Mouse (Mus musculus) G1E-ER4 (cell line): Measurements from ENCODE around the gene Kcnj14. TPM values are rescaled to one million over a fixed set of nuclear protein-coding genes. Genes with fewer than 3 reads are reported as not detected.

Source experiments
- GATA1 ChIP-seq: IDR thresholded peaks from one replicate; pipeline ENCODE4 v1.8.0; 2012; ENCODE audit warnings: low read length, inconsistent platforms
- polyA plus RNA-seq: library from polyadenylated mRNA; stranded (reverse); fragments of >175 nt; gene quantifications from 2 replicates; pipeline ENCODE4 v1.2.3, GENCODE M21; 2012

The Kcnj14 gene
- polyA plus RNA-seq, 1 experiment, result 1.1 TPM

GRCm38 (mm10) chr7:45790721-45791120, 33.9 kb downstream of the Kcnj14 start:
- TF ChIP-seq GATA1, result no peak

DNA sequence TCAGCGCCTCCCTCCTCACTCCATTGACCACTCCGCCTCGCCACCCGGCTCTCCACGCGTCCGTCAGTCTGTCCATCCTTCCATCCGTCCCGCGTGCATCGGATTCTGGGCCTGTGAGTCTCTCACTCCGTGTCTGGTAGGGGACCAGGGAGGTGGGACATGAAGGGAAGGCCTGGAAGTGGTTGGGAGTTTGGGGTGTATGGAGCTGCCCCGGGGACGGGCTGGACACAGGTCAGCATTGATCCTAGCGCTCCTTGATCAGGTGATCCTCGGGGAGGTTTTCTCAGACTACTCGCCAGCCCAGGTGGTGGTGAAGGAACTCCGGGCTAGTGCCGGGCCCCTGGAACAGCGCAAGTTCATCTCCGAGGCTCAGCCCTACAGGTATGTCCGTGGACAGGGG, 36.9 kb downstream of the Kcnj14 start:
- TF ChIP-seq GATA1, result no peak

DNA sequence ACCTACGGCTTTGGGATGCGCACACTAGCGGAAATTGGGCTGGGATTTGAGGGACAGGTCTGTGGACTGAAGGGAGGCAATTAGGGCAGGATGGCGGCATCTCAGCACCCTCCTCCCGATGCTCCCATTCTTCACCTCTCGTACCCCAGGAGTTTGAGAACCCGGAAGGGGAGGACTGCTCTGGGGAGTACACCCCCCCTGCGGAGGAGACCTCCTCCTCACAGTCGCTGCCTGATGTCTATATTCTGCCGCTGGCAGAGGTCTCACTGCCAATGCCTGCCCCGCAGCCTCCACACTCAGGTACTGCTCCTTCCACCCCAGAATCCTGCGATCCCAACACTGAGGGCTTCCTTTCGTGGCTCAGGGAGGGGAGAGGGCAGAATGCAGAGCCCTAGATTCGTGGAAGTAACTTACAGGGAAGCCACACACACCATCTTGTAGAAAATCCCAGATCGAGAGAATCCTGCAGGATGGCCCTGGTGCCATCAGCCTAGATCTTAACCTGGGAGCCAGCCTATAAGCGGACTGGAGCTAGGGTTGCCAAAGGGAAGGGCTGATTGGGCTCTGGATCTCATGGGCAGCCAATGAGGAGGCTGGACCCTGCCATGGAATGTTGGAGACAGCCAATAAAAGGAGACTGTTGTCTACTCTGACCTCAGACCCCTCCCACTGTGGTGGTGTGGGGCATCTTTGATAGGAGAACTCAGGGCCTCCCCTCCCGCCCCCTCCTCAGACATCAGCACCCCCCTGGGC, 37.7 kb downstream of the Kcnj14 start:
- no peak for TF ChIP-seq GATA1

DNA sequence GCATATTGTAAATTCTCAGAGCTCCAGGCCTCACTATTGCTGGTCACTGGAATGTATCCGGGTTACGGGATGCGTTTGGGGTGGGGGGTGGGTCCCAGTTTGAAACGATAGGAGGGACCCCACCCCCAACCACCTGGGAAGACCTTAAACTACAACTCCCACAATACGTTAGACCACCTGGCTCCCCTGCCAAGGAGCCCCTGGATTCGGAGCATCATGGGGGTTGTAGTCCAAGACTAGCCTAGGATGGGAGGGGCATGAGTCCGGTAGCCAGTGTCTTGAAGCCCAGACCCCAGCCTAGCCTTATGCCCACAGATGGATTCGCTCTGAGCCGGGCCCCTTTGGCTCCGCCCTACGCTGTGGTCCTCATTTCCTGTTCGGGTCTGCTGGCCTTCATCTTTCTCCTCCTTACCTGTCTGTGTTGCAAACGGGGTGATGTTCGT, 38.4 kb downstream of the Kcnj14 start:
- no peak for TF ChIP-seq GATA1

DNA sequence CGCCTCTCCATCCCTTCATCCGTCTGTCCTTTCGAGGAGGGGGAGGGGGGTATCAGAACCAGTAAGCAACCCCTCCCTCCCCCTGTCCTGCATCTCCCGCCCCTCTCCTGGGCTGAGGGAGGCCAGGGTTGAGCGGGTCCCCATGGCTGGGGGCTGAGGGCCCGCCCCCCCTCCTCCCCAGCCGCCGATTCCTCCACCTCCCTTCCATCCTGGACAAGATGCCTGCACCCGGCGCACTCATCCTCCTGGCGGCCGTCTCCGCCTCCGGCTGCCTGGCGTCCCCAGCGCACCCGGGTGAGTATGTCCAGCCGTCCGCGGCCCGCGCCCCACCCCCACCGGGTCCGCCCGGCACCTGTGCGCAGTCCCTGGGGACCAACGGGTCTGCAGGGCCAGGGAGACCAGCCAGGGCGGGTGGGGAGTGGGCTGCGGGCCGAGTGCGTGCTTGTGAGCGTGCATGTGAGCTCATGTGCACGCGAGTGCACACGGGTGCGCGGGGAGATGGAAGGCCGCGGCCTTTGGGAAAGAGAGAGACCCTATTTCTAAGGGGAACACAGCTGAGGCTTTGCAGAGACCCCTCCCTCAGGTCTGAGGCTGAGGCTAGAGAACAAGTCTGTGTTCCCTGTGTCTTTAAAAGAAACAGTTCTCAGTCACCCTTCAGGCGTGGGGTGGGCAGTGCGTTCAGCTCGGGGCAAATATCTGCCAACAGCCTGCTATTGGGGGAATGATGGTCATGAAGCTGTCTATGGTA, 39.0 kb downstream of the Kcnj14 start:
- TF ChIP-seq GATA1, result no peak

DNA sequence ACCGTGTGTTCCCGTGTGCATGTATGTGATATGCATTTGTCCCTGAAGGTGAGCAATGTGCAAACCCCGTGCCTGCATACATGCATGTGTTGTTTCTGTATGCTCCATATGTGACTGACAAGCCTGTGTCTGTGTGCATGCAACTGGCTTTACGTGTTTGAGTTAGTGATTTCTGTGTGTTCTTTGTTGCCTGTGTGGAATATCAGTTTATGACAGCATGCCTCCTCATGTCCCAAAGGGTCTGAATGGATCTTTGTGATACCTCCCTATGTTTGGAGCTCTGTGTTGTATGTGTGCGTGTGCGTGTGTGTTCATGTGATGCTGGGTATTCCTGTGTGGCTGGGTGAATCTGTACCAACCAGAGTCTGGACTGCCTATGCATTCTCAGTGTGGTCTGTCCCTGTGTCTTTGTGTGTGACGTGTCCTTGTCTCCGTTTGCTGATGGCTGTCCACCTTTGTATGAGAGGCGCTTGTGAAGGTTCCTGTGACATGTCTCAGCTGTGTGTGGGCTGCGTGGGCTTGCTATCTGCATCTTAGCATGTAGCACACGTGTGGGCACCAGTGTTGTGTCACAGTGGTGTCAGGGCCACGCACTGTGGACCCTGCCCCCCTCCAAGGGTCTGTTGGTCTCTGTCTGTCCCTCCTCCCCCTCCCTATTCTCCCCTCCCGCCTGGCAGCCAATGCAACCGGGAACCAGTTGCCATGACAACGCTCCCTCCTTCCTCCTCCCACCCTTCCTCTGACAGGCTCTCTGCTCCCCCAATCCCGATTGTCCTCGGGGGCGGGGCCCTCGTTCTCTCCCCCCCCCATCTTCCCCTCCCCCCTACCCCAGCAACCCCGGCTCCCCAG, 39.8 kb downstream of the Kcnj14 start, which contains the start of gene Sult2b1:
TSS of gene Sult2b1 (minus strand) at position 146 of the 849 bp plus-strand sequence.
- no peak for TF ChIP-seq GATA1

DNA sequence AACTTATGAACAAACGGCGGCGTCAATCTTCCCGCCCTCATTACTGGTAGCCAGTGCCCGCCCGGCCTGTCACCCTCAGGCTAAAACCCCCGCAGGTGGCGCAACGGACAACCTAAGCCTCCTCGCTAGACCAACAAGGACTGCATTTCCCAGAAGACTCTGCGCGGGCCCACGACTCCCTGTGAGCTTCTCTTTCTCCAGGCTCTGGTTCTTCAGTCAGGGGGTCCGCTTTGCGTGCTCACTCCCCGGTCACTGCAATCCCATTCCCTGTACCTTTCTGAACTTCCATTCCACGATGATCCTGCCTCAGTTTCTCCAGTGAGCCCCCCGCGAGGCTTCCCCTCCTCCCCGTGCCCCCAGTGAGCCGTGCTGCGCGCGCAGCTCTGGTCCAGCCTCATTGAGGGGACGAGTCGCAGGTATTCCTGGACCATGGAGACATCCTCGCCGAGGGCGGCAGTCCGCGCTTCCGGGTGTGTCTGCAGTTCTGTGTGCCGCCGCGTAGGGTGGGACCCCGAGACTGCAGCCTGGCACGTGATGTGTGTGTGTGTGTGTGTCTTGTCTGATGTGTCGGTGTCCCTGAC, 41.0 kb downstream of the Kcnj14 start, which contains the start of gene Lmtk3:
TSS of gene Lmtk3 (plus strand) at position 228 of the 581 bp plus-strand sequence.
- TF ChIP-seq GATA1, result no peak

- no peak for TF ChIP-seq GATA1
Observed at GRCm38 (mm10) chr7:45782271-45782670, 42.3 kb downstream of the Kcnj14 start.

GRCm38 (mm10) chr7:45779081-45779641, 45.4 kb downstream of the Kcnj14 start:
- no peak for TF ChIP-seq GATA1

- no peak for TF ChIP-seq GATA1
Observed at GRCm38 (mm10) chr7:45775237-45775636, 49.3 kb downstream of the Kcnj14 start.

- TF ChIP-seq GATA1, result no peak
Observed at GRCm38 (mm10) chr7:45771101-45771500, 53.5 kb downstream of the Kcnj14 start.

GRCm38 (mm10) chr7:45770427-45771082, 54.0 kb downstream of the Kcnj14 start:
- TF ChIP-seq GATA1, result no peak

GRCm38 (mm10) chr7:45767500-45767899, 57.1 kb downstream of the Kcnj14 start:
- no peak for TF ChIP-seq GATA1

DNA sequence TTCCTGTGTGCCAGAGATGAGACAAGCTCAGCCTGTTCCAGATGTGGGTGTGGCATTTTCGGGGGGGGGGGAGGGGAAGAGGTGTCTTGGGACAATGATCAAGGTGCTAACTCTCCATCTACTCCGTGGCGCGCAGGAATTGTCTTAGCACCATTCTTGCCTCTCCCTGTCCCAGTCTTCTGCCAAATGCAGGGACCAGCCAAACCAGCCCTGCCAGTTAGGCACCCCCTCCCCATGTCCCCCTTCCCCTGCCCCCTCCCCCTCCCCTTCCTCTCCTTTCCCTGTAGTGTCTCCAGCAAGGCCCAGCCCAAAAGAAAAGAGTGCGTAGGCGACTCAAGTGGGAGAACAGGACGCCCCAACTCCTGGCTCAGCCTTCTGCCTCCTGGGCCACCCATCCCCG, 57.8 kb downstream of the Kcnj14 start:
- TF ChIP-seq GATA1, result no peak

Other genes with a start within 250 kb of the Kcnj14 start
- not detected in 2 replicates for gene Fgf21, start 209.3 kb downstream of the Kcnj14 start, polyA plus RNA-seq
- gene Fut1, start 207.5 kb downstream of the Kcnj14 start, polyA plus RNA-seq, result not detected in 2 replicates
- gene Izumo1, start 203.0 kb downstream of the Kcnj14 start, polyA plus RNA-seq, result 0.11 and 0.14 TPM in 2 replicates
- gene Rasip1, start 197.3 kb downstream of the Kcnj14 start, polyA plus RNA-seq, result 1.2 and 1.6 TPM in 2 replicates
- not detected in 2 replicates for gene Mamstr, start 184.8 kb downstream of the Kcnj14 start, polyA plus RNA-seq
- gene Fut2, start 158.4 kb downstream of the Kcnj14 start, polyA plus RNA-seq, result not detected in 2 replicates
- 0.11 TPM in 1 of 2 replicates, not detected in the other for gene Ntn5, start 140.8 kb downstream of the Kcnj14 start, polyA plus RNA-seq
- gene Sec1, start 130.4 kb downstream of the Kcnj14 start, polyA plus RNA-seq, result not detected in 2 replicates
- gene Car11, start 124.9 kb downstream of the Kcnj14 start, polyA plus RNA-seq, result 0.37 and 0.79 TPM in 2 replicates
- 22.4 and 28.4 TPM in 2 replicates for gene Dbp, start 119.7 kb downstream of the Kcnj14 start, polyA plus RNA-seq
- gene Rpl18, start 109.3 kb downstream of the Kcnj14 start, polyA plus RNA-seq, result 18,264 and 20,873 TPM in 2 replicates
- gene Sphk2, start 106.8 kb downstream of the Kcnj14 start, polyA plus RNA-seq, result 172 and 187 TPM in 2 replicates
- 1.2 TPM in 2 replicates for gene Fam83e, start 103.6 kb downstream of the Kcnj14 start, polyA plus RNA-seq
- not detected in 2 replicates for gene Spaca4, start 99.0 kb downstream of the Kcnj14 start, polyA plus RNA-seq
- 0.03 and 0.04 TPM in 2 replicates for gene Lmtk3, start 41.0 kb downstream of the Kcnj14 start, polyA plus RNA-seq
- not detected in 2 replicates for gene Sult2b1, start 40.1 kb downstream of the Kcnj14 start, polyA plus RNA-seq
- 117 and 133 TPM in 2 replicates for gene Cyth2, start 10.2 kb downstream of the Kcnj14 start, polyA plus RNA-seq
- 126 and 128 TPM in 2 replicates for gene Grwd1, start 6.2 kb upstream of the Kcnj14 start, polyA plus RNA-seq
- gene Kdelr1, start 48.0 kb upstream of the Kcnj14 start, polyA plus RNA-seq, result 249 and 281 TPM in 2 replicates
- 0.02 TPM in 2 replicates for gene Grin2d, start 53.6 kb upstream of the Kcnj14 start, polyA plus RNA-seq
- gene Syngr4, start 71.9 kb upstream of the Kcnj14 start, polyA plus RNA-seq, result 80.3 and 80.6 TPM in 2 replicates
- gene Tmem143, start 72.2 kb upstream of the Kcnj14 start, polyA plus RNA-seq, result 44.3 and 60.2 TPM in 2 replicates
- 1.4 and 2.5 TPM in 2 replicates for gene Emp3, start 96.6 kb upstream of the Kcnj14 start, polyA plus RNA-seq
- gene Ccdc114, start 99.3 kb upstream of the Kcnj14 start, polyA plus RNA-seq, result not detected in 2 replicates
- 0.02 and 0.05 TPM in 2 replicates for gene Abcc6, start 205.5 kb upstream of the Kcnj14 start, polyA plus RNA-seq
- 203 and 209 TPM in 2 replicates for gene Nomo1, start 208.9 kb upstream of the Kcnj14 start, polyA plus RNA-seq